Mouse (Mus musculus): ENCODE data around the gene Myo3b.

Gene Myo3b

DNA sequence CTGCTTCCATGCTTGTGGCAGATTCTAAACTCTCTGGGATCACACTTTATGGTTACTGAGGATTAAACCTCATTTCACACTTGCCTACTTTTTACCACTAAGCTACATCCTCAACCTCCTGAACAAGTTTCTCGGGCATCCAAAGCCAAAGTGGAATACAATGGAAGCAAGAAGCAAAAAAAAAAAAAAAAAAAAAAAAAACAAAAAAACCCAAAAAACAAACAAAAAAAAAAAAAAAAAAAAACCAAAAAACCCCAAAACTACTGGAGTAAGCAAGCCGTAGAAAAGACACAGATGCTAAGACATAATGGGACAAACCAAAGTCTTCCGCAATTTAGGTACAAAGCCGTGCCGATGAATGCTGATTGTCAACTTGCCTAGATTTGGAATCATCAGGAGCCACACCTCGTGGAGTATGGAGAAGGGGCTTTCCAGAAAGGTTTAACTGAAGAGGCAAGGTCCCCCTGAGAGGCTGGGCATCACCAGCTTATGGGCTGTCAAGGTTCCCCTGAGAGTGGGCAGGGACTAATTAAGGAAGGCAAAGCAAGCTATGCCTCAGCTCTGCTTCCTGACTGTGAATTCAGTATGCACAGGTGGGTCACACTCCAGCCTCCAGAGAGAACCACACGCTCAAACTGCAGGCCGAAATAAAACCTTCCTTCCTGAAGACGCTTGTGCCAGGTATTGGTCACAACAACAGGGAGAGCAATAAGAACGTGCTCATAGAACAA is 313.7 kb downstream of the Myo3b start:
- in situ Hi-C loops (cut with MboI, MseI) = no loop called here

DNA sequence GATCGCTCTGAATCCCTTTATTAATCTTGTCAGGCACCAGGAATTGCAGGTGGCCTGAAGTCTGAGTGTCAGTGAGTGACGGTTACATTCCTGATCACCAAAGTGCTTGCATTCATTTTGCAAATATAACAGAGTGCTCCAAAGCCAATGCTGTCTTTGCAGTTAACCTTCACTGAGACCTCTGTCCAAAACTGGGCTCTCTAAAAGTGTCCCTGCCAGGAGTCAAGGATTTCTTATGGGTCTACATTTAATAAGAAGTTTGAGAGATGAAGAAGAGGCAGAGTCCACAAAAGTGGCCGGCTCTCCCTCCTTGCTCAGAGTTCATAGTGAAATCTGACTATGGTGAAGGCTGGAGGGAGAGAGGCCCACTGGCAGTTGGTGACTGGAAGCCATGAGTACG is 315.1 kb downstream of the Myo3b start:
- in situ Hi-C loops (cut with MboI, MseI) = no loop called here

DNA sequence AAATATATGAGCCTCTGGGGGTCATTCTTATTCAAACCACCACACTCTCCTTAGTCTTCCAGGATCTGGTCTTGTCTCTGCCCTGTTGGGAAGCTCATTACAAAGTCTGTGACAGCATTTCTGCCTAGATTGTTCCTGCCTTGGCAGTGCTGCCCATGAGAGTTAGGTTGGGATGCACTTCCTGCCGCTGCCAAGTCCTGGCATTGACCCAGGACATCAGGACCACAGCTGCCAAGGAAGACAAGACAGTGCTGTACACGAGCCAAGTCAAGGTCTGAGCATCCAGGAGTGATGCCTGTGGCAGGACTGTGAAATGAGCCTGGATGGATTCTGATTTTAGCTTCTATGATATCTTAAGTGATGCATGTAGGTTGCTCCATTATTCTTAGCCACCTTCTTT is 316.1 kb downstream of the Myo3b start:
- in situ Hi-C loops (cut with MboI, MseI) = no loop called here

DNA sequence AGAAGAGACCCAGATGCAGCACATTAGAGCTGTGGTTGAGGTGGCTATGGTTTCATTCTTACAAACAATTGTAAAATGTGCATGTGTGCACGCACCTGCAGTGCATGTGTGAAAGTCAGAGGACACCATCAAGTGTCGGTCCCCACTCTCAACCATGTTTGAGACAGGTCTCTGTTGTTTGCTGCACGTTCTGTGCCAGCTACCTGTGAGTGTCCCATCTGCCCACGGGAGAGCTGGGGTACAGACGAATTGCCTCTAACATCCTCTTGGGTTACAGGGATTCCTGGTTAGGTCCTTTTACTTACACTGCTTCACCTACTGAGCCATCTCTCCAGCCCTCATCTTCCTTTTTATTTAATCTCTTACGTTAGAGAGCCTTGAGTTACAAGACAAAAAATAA is 330.5 kb downstream of the Myo3b start:
- in situ Hi-C loops (cut with MboI, MseI) = no loop called here

DNA sequence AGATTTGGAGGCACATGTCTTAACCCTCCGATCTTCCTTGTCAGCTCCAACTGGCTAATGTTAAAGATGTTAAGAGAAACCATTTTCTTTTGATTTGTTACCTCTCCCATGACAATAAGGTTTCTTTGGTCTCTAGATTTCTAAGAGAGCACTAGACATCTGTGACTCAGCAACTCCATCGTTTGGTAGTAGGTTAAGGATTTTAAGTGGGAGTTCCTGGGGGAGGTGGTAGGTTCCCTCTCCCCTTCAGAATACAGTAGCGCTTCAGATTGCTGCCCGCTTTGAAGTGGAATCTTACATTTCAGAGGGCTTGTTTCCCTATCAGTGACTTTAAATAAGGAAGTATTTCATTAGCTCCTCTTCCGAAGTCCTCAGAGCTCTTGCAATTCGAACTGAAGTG is 340.4 kb downstream of the Myo3b start:
- in situ Hi-C loops (cut with MboI, MseI) = no loop called here

DNA sequence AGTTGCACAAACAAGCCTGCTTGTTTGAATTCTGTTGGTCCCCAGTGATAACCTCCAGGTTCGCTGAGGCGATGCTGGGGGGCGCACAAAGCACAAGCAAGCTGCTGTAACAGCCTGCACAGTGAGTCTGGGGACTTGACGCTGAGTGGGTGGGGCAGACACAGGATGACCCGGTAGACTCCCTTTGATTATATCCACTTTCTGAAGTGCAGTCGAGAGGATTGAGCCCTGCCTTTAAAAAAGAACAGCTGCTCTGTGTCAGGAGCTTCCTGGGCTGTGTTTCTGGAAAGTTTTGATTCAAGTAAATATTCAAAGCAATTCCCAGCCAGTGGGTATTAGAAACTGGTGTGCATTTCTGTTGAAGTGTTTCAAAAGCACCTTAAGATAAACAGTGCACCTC is 341.0 kb downstream of the Myo3b start:
- in situ Hi-C loops (cut with MboI, MseI) = no loop called here

DNA sequence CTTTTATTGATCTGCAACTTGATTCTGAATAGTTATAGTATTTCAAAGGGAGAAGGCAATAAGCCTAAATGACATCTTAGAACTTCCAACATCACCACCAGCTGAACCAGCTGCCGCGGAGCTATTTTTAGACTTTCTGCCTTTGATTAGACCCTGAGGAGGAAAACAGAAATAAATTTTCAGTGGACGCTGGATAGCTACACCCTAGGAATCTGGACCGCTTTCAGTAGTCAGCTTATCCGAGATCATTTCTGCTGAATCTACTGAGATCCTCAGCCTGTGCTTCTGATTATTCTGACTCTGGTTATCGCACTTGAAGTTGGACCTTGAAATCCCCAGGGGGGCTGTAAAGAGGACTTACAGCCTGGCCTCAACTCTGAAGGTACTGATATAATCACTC is 349.7 kb downstream of the Myo3b start:
- in situ Hi-C loops (cut with MboI, MseI) = no loop called here

DNA sequence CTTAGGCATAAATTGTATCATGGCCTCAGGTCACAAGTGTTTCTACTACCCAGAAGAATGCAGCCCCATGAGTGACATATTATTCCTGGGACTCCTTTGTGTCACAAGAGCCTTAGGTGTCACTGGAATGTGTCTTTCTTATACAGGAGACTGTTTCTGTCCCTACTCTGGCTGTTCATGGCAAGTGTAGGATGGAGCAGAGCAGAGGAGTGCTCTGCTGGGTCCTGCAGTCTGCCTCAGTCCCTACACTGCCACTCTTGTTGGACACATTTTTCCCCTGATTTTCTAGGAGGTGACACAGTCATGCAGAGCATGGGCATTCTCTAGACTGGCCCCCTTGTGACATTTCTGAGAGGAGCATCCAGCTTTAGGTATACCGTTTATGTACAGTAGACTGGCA is 350.2 kb downstream of the Myo3b start:
- in situ Hi-C loops (cut with MboI, MseI) = no loop called here

DNA sequence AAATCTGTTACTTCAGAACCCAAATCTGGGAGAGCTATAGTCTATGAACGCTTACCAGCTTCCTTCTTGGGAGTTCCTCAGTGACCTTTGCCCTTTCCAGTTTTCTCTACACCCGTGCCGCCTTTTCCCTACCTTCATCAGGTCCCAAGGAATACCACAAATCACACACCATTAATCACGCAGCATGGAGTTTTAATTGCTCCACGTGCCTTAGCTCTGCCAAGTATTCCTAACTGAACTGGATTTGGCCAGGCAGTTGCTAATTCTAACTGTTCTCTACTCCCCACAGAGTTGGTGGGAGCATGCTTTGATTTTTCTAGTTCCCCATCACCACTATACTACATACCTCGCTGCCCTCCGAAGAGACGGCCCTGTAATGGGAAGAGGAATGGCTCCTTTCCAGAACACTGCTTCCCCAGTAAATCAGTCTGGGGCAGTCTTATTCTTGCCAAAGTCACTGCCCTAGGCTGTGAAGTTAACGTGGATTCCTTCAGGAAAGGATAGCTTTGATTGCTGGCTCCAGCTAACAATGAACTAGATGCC is 358.9 kb downstream of the Myo3b start:
- in situ Hi-C loops (cut with MboI, MseI) = no loop called here

DNA sequence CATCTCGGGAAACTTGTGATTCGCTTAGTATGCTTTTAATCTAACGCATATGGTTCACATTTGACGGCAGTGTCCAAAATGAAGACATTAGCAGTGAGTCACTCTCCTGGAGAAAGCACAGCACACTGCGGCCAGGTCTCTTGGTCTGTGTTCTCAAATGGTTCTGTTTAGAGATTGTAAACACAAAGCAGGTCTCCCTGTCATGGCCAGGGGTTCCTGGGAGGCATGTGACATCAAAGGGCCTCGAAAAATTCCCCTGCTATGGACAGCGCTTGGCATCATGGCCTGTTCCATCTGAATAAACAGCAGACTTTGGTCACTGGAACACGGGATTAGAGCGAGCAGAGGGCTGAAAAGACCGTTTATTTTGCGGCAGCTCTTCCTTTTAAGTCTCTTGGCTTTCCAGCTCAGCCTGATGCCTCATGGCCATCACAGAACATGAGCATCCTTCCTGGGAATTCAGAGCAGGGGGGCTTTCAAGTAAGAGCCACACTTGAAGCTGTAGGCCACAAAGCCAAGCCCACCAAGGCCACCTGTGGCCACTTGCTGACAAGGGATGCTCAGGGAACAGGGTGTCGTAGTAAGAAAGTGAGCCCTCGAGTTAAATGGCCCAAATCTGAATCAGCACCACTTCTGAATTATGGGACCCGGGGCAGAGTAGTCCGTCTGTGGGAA is 360.7 kb downstream of the Myo3b start:
- in situ Hi-C loops (cut with MboI, MseI) = no loop called here

DNA sequence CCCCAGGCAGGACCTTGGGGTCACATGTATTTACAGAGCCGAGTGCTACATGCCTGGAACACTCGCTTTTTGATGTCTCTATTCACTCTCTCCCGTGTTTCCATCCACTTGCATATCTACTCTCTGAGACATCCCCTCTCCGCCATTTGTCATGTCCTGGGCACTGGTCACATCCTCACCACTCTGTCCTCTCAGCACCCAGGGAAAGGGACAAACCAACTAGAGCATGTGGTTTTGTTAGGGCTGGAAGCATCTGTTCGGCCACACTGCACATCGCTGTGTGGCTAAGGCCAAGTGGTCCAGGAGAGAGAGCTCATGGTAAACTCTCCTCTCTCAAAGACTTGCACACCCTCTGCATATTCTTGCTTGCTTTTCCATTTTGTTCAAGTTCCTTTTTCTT is 361.4 kb downstream of the Myo3b start:
- in situ Hi-C loops (cut with MboI, MseI) = no loop called here

DNA sequence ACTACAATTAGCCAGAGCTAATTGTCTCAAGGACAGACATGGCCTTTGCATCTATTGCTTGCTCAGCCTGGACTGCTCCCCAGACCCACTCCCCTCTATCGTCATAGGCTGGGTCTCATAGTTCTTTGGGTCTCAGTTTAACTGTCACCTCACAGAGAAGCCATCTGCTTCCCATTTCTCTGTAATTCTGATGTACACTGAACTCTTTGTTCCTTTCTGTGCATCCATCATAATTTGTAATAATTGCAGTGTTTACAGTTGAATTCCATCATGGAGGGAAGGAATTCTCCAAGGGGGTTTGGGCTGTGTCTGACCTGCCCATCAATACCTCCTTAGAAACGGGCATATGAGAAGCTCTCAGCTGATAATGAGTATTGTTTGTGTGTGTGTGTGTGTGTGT is 365.4 kb downstream of the Myo3b start:
- in situ Hi-C loops (cut with MboI, MseI) = no loop called here

DNA sequence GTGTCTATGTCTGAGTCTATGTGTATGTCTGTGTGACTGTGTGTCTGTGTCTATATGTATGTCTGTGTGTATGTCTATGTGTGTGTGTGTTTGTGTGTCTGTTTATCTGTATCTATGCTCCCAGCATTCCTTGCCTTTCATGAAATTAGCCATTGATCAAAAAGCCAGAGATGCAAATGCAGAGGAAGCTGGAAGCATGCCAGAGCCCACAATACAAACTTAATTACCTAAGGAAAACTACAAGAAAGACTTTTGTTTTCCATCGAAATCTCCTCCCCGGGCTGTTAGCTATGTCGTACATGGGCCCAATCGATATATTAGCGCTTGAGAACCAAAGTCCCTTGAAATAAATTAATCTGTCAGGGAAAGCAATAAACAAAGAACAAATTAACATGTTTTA is 367.9 kb downstream of the Myo3b start:
- in situ Hi-C loops (cut with MboI, MseI) = no loop called here

DNA sequence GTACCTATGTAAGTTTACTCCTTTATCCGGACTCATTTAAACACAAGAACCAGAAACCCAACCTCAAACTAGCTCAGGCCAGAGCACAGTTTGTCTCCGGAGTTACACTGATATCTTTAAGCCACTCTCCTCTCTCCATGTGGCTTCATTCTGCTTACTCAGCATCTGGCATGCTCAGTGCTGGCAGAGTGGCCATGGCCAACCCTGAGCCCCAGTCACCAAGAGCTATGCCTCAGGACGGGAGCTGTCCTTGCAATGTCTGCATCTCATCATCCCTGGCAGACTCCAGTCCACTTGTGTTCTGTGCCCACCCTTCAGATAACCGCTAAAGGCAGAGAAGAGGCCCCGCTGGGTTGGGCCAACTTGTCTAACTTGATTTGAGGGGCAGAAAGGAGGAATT is 368.8 kb downstream of the Myo3b start:
- in situ Hi-C loops (cut with MboI, MseI) = no loop called here

DNA sequence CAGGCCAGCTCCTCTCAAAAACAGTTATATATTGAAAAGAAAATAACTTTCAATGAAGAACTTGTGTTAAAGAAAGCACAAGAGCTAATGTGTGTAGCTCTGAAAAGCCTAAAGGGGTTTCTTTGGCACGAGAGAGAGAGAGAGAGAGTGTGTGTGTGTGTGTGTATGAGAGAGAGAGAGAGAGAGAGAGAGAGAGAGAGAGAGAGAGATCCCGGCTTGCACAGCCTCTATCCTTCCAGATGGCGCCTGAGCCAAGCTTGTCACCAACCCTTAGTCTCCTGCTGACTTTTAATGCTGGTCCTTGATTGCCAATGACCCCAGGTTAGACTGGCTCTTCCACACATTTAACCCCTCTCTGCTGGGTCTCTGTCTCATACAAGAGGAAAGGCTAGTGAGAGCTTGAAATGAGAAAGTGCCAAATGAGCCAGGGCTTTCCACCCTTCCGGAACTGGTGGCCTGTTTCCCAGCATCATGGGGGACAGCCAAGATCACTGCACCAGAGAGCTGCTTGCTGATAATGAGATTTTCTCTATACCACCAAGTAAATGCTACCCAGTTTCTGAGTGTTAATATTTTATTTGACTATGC is 371.5 kb downstream of the Myo3b start:
- in situ Hi-C loops (cut with MboI, MseI) = no loop called here

DNA sequence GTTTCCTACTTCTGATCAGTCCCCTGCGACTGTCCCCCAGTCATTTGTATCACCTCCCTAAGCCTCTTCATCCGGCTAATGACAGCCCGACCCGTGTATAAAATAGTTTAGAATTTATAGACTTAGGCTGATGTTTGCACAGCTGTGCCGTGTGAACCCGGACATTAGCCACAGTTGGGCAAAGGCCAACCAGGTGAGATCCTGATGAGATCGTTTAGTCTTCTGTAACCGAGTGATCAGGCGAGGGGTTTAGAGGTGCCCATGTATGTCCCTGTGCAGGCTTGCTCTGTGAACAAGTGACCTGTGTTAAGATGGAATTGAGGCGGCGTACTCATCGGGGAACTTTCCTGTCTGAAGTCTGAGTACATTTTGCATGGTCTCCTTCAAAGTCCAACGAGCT is 373.4 kb downstream of the Myo3b start:
- in situ Hi-C loops (cut with MboI, MseI) = no loop called here

DNA sequence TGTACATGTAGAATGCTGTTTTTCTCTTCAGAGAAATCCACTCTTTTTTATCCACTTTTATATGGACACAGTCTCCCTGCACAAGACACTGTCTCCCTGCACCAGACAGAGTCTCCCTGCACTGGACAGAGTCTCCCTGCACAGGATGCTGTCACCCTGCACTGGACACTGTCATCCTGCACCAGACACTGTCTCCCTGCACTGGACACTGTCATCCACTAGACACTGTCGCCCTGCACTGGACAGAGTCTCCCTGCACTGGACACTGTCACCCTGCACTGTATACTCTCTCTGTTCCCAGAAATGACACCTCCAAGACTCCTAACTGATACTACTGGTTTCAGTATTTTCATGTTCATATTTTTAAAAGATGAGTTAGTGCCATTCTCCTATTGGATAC is 375.5 kb downstream of the Myo3b start:
- in situ Hi-C loops (cut with MboI, MseI) = no loop called here

DNA sequence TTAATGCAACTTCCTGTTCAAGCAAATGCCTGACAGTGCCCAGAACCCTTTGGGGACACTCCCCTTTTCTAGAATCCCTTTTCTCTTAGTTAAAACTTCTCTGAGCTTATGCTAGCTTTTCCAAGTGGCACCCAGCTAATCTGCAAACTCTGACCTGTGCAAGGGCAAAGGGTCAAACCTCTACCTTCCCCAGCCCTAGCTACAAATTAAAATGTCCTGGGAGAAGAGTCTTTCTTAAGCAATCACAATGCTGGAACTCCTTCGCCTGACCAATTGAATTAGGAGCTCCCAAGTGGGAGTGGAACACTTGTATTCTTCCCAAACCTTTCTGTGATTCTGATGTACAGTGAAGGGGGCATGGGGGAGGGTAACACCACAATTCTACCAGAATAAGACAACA is 376.6 kb downstream of the Myo3b start:
- in situ Hi-C loops (cut with MboI, MseI) = no loop called here

DNA sequence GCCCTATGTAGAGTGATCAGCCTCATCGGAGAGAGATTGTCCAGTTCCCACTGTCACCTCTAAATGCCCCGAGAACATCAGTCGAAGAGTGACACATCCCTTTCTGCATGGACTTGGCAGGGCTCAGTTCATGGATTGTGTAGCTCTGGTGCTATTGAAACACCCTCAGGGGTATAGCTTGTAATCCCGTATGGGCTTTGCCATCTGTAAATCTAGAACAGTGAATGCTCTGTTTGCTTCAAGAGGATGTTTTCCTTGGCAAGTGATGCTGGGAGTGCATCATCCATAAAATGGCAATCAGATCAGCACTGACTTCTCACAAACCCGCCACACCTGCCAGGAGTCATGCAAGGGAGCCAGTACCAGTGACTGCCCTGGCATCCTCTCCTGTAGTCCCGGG is 380.4 kb downstream of the Myo3b start:
- in situ Hi-C loops (cut with MboI, MseI) = no loop called here

DNA sequence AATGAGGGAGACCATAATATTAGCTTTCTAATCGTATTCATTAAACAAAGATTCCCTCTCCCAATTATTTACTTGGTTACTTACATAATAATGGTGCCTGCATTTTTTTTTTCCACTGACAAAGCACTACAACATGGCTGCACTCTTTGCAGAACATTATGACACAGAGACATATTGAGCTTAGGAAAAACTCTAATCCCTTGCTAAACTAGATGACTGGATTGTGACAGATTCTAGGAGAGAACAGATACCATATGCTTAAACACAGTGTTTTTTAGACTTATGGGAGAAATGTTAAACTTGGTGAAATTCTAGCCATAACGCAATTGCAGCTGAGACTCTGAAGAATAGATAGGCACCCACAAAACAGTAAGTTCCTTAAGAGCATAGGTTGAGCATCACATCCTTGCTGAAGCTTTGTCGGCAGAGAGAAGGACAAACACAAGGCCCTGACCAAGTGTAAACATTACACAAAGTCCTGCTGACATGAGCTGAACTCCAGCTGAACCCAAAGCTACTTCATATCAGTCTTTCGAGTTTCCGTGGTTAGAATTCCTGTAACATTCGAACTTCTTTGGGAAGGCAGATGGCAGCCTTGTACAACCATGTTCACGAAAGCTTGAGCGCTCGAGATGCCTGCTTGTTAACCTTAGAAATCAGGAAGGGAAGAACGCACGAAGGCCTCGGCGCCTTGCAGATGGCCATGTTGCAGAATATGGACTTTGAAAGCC is 382.4 kb downstream of the Myo3b start:
- in situ Hi-C loops (cut with MboI, MseI) = no loop called here

DNA sequence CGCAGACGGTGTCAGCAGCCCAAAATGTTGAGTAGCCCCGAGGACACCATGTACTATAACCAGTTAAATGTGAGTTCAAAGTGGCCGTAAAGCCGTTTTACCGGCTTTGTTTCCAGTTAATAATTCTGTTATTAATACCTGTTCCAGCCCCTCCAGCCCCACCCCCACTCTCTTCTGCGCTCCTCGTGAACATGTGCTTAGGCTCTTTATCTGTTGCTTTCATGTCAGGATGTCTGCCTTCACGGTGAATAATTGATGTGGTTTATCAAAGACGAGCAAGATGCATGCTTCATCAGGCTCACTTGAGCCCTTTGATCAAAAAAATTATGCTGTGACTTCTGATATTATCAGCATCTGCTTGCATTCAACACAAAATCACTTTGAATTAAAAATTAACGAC is 386.7 kb downstream of the Myo3b start:
- in situ Hi-C loops (cut with MboI, MseI) = no loop called here

DNA sequence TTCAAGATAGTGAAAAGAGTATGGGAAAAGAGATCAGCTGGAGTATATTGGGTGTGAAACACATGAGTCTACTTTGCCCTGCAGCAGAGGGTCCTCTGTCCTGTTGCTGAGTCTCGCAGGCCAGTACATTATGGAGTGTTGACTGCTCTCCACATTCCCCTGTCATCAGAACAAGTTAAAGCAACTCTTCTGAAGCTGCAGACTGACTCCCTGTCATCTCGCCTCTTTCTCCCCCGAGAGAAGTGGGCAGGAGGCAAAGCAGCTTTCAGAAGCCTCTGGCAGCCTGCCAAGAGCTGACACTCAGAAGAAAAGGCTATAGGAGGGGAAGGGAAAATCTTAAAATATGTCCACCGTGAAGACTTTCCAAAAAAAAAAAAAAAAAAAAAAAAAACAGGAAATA is 404.1 kb downstream of the Myo3b start:
- in situ Hi-C loops (cut with MboI, MseI) = no loop called here
